Mouse (Mus musculus) megakaryocyte, adult 5-6 weeks (primary cell): ENCODE results near the gene Spdl1. TPM values are rescaled to one million over a fixed set of nuclear protein-coding genes. Genes with fewer than 3 reads are reported as not detected.

ENCODE experiments used
- ATAC-seq: 2 replicates; pipeline ENCODE4 v1.8.0; 2016; ENCODE audit warnings: mild to moderate bottlenecking, inconsistent platforms; ENCODE audit not compliant: poor library complexity, severe bottlenecking
- total RNA-seq, 2 experiments: library from RNA; stranded (forward) in 1 of 2; stranded (reverse) in 1 of 2; fragments of 153-499, 151-499 nt in 1 of 2; fragments of 221-1000, 200-1000 nt in 1 of 2; gene quantifications; 2 replicates each; pipeline versions ENCODE4 v1.2.3 to v1.2.4; 2015 to 2017

The Spdl1 gene
- total RNA-seq (2015), result 18.7 and 25.8 TPM in 2 replicates
- 30.3 and 35.6 TPM in 2 replicates for total RNA-seq (2017)

- ATAC-seq, result peak; percentile 98
Measured at GRCm38 (mm10) chr11:34833318-34834086, at the start of gene Spdl1. TSS of gene Spdl1 (minus strand) at chr11:34833641.

- no peak for ATAC-seq
Measured at GRCm38 (mm10) chr11:34881528-34881927, 48.1 kb upstream of the Spdl1 start.

GRCm38 (mm10) chr11:34879678-34880077, 46.2 kb upstream of the Spdl1 start:
- no peak for ATAC-seq

- no peak for ATAC-seq
Measured at GRCm38 (mm10) chr11:34873861-34874260, 40.4 kb upstream of the Spdl1 start.

- no peak for ATAC-seq
Measured at GRCm38 (mm10) chr11:34872432-34872831, 39.0 kb upstream of the Spdl1 start.

- no peak for ATAC-seq
Measured at GRCm38 (mm10) chr11:34871991-34872390, 38.5 kb upstream of the Spdl1 start.

- ATAC-seq, result no peak
Measured at GRCm38 (mm10) chr11:34871456-34871855, 38.0 kb upstream of the Spdl1 start.

- ATAC-seq, result no peak
Measured at GRCm38 (mm10) chr11:34868626-34869025, 35.2 kb upstream of the Spdl1 start.

- no peak for ATAC-seq
Measured at GRCm38 (mm10) chr11:34865741-34866270, 32.4 kb upstream of the Spdl1 start.

- no peak for ATAC-seq
Measured at GRCm38 (mm10) chr11:34865181-34865580, 31.7 kb upstream of the Spdl1 start.

- no peak for ATAC-seq
Measured at GRCm38 (mm10) chr11:34856652-34857051, 23.2 kb upstream of the Spdl1 start.

GRCm38 (mm10) chr11:34846268-34846652, 12.8 kb upstream of the Spdl1 start:
- no peak for ATAC-seq

- no peak for ATAC-seq
Measured at GRCm38 (mm10) chr11:34845567-34846267, 12.3 kb upstream of the Spdl1 start.

GRCm38 (mm10) chr11:34843517-34843916, 10.1 kb upstream of the Spdl1 start:
- no peak for ATAC-seq

- ATAC-seq, result no peak
Measured at GRCm38 (mm10) chr11:34840283-34840682, 6.8 kb upstream of the Spdl1 start.

- no peak for ATAC-seq
Measured at GRCm38 (mm10) chr11:34839051-34839450, 5.6 kb upstream of the Spdl1 start.

- no peak for ATAC-seq
Measured at GRCm38 (mm10) chr11:34836272-34836671, 2.8 kb upstream of the Spdl1 start.

- no peak for ATAC-seq
Measured at GRCm38 (mm10) chr11:34832678-34833077, 763 bp downstream of the Spdl1 start.

GRCm38 (mm10) chr11:34827803-34828202, 5.6 kb downstream of the Spdl1 start:
- no peak for ATAC-seq

GRCm38 (mm10) chr11:34826940-34827339, 6.5 kb downstream of the Spdl1 start:
- no peak for ATAC-seq

GRCm38 (mm10) chr11:34824791-34825190, 8.7 kb downstream of the Spdl1 start:
- no peak for ATAC-seq

GRCm38 (mm10) chr11:34814767-34815166, 18.7 kb downstream of the Spdl1 start:
- no peak for ATAC-seq
